Mouse (Mus musculus) midbrain, embryonic 12.5 days (tissue): ENCODE data around the gene Tbc1d10c. TPM values are rescaled to one million over a fixed set of nuclear protein-coding genes. Genes with fewer than 3 reads are reported as not detected.
A peak's percentile ranks its signal among the peaks of the same experiment; 100 is the strongest.

Source experiments
- ATAC-seq: fragments of 200-750 bp; cut with Nextera tagmentation; 2 replicates; pipeline ENCODE4 v1.8.0; 2017; ENCODE audit warnings: low read depth, moderate TSS enrichment, moderate library complexity; ENCODE audit not compliant: low FRiP score
- H3K27ac ChIP-seq: fragments of 300-500 bp; sonication (generic); replicated peaks from 2 replicates; pipeline ENCODE4 v1.5.1; 2016; ENCODE audit warnings: mild to moderate bottlenecking
- H3K27me3 ChIP-seq: fragments of 300-500 bp; sonication (generic); 2 replicates; pipeline ENCODE4 v1.6.1; 2016; ENCODE audit warnings: mild to moderate bottlenecking
- H3K36me3 ChIP-seq: fragments of 300-500 bp; sonication (generic); 2 replicates; pipeline ENCODE4 v1.6.1; 2016
- H3K4me1 ChIP-seq: fragments of 300-500 bp; sonication (generic); 2 replicates; pipeline ENCODE4 v1.6.1; 2016
- H3K4me2 ChIP-seq: fragments of 300-500 bp; sonication (generic); replicated peaks from 2 replicates; pipeline ENCODE4 v1.6.1; 2016; ENCODE audit warnings: mild to moderate bottlenecking, moderate library complexity
- H3K4me3 ChIP-seq: fragments of 300-500 bp; sonication (generic); 2 replicates; pipeline ENCODE4 v1.5.1; 2016; ENCODE audit warnings: mild to moderate bottlenecking
- H3K9ac ChIP-seq: fragments of 300-500 bp; sonication (generic); replicated peaks from 2 replicates; pipeline ENCODE4 v1.6.1; 2016; ENCODE audit warnings: mild to moderate bottlenecking, moderate library complexity
- H3K9me3 ChIP-seq: fragments of 300-500 bp; sonication (generic); 2 replicates; pipeline ENCODE4 v1.6.1; 2016; ENCODE audit warnings: mild to moderate bottlenecking
- WGBS: fragments of 180-500 bp; shearing (Covaris S2); methylation state at CpG from one replicate; pipeline ENCODE4 v1.1.7; 2016; 5-methylcytosine and 5-hydroxymethylcytosine counted together
- polyA plus RNA-seq: library from polyadenylated mRNA; unstranded; fragments of >200 nt; fragmentation: Nextera tagmentation; extraction: Ambion mirVana; gene quantifications from 2 replicates; pipeline ENCODE4 v1.2.1, GENCODE M21; 2016

Tbc1d10c gene
- polyA plus RNA-seq, 1 experiment from 2014 or later = 0.73 TPM

GRCm38 (mm10) chr19:4151898-4152297 lies 39.2 kb downstream of the Tbc1d10c start:
- peaks cover 41% of the 10 kb centered on the region for H3K36me3 ChIP-seq

GRCm38 (mm10) chr19:4151488-4151860 lies 39.6 kb downstream of the Tbc1d10c start:
- no peak for ATAC-seq
- no peak overlapping the region for H3K4me3 ChIP-seq
- no peaks in the 10 kb centered on the region for H3K27me3 ChIP-seq
- no peak overlapping the region for H3K9ac ChIP-seq
- no peaks in the 10 kb centered on the region for H3K9me3 ChIP-seq
- H3K4me2 ChIP-seq = no peak overlapping the region
- H3K36me3 ChIP-seq = peaks cover 37% of the 10 kb centered on the region
- no peak overlapping the region for H3K27ac ChIP-seq
- peaks cover 22% of the 10 kb centered on the region for H3K4me1 ChIP-seq
- 74% methylated on average over 5 of the region's 5 CpGs for WGBS

More at GRCm38 (mm10) chr19:4151898-4152297, 39.2 kb downstream of the Tbc1d10c start:
- H3K4me2 ChIP-seq = no peak overlapping the region
- WGBS = 93% methylated on average over 5 of the region's 5 CpGs
- no peaks in the 10 kb centered on the region for H3K9me3 ChIP-seq
- no peaks in the 10 kb centered on the region for H3K27me3 ChIP-seq
- H3K9ac ChIP-seq = no peak overlapping the region
- H3K27ac ChIP-seq = no peak overlapping the region
- peaks cover 22% of the 10 kb centered on the region for H3K4me1 ChIP-seq
- ATAC-seq = no peak
- no peak overlapping the region for H3K4me3 ChIP-seq

DNA sequence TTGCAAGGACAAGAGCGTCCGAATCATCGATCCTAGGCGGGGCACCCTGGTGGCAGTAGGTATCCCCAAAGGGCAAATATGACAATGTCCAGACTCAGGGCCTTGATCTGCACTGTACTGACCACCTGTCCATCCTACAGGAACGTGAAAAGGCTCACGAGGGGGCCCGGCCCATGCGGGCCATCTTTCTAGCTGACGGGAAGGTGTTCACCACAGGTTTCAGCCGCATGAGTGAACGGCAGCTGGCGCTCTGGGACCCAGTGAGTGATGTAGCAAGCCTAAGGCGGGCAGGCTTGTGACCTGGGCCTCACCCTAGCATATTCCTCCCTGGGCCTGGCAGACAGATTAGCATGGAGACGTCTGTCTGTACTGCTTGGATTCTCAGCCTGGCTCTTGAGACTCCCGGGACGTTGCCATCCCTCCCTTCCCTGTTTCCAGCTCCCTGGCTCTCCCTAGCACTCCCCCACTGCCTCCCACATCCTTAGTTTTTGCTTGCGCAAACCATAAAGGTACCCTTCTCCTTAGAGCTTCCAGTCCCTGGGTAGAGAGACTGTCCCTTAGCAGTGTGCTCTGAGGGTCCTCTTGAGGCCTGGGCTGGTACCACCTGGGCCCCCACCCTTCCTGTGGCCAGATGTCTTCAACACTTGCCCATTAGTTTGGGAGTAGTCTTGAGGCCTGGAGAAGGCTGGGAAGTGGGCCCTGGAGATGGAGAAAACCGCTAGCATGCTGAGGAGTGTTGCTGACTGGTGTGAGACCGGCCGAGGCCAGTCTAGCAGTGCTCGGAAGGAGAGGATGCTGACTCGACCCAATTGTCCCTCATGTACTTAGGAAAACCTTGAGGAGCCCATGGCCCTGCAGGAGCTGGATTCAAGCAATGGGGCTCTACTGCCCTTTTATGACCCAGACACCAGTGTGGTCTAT lies 40.3 kb downstream of the Tbc1d10c start:
- Histone ChIP-seq H3K9ac (no peak overlapping the region; the same call in 1 of the 2 replicates), H3K4me1 (peaks cover 22% of the 10 kb centered on the region), H3K36me3 (peaks cover 30% of the 10 kb centered on the region), H3K27ac (no peak overlapping the region), H3K4me2 (no peak overlapping the region), H3K4me3 (no peak overlapping the region), H3K27me3 (no peaks in the 10 kb centered on the region), H3K9me3 (no peaks in the 10 kb centered on the region)
- 90% methylated on average over 22 of the region's 22 CpGs for WGBS
- ATAC-seq = no peak

GRCm38 (mm10) chr19:4149764-4150461 lies 41.2 kb downstream of the Tbc1d10c start:
- Histone ChIP-seq H3K4me2 (peak overlapping the region; percentile 86), H3K9ac (peak overlapping the region; percentile 86), H3K4me3 (no peak overlapping the region), H3K9me3 (no peaks in the 10 kb centered on the region), H3K4me1 (peaks cover 22% of the 10 kb centered on the region), H3K36me3 (peaks cover 27% of the 10 kb centered on the region), H3K27ac (no peak overlapping the region), H3K27me3 (no peaks in the 10 kb centered on the region)
- no peak for ATAC-seq
- WGBS = 93% methylated on average over 17 of the region's 17 CpGs

DNA sequence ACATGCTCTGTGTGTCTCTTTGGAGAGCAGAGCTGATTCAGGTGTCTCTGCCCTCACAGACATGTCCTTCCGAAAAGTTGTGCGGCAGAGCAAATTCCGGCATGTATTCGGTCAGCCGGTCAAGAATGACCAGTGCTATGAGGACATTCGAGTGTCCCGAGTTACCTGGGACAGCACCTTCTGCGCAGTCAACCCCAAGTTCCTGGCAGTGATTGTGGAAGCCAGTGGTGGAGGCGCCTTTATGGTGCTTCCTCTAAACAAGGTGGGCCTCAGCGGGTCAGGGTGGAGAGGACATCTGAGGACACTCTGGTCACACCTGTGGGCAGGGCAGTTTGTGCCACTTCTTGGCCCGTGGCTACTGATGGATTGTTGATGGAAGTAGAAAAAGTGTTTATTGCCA lies 41.8 kb downstream of the Tbc1d10c start:
- Histone ChIP-seq H3K36me3 (peaks cover 27% of the 10 kb centered on the region), H3K27ac (no peak overlapping the region), H3K4me1 (peaks cover 22% of the 10 kb centered on the region), H3K9me3 (no peaks in the 10 kb centered on the region), H3K27me3 (no peaks in the 10 kb centered on the region), H3K4me3 (peak overlapping the region; percentile 85), H3K4me2 (peak overlapping the region; percentile 86), H3K9ac (peak overlapping the region; percentile 86)
- 91% methylated on average over 11 of the region's 11 CpGs for WGBS
- no peak for ATAC-seq

DNA sequence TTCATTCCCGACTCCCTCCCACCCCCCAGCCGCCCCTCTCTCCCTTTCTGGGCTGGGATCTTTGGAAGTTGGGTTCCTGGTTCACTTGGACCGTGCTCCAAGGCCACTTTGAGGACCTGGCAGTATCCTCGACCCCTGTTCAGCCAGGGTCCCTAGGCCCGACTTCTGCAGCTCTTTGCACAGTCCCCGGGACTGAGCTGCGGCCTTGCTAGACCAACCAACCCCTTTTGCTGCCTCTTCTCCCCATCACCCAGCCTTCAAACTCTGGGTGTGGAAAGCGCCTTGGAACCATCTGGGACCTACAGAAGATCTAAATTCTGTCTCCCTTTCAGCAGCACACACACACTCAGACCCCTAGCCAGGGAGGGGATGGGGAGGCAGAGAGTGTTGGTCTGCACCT lies 42.3 kb downstream of the Tbc1d10c start:
- 6% methylated on average over 7 of the region's 8 CpGs for WGBS
- Histone ChIP-seq H3K27ac (peak overlapping the region; percentile 47; the same call in 1 of the 2 replicates), H3K9me3 (no peaks in the 10 kb centered on the region), H3K4me1 (peaks cover 22% of the 10 kb centered on the region), H3K36me3 (peaks cover 25% of the 10 kb centered on the region), H3K9ac (peak overlapping the region; percentile 86), H3K27me3 (no peaks in the 10 kb centered on the region), H3K4me2 (peak overlapping the region; percentile 86), H3K4me3 (peak overlapping the region; percentile 85)
- ATAC-seq = no peak; the same call in 1 of the 2 replicates

DNA sequence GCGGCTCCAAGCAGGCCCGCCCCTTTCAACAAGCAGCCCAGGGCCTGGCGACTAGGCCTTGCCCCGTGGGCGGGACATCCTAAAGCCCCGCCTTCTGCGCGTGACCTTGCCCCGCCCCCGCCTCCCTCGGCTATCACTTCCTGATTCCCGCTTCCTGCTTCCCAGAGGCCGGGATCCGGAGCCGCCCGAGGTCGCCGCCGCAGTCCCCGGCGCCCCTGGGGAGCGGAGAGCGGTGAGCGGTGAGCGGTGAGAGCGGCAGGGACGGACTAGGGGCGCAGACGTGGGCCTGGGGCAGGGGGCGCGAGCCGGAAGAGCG lies 42.6 kb downstream of the Tbc1d10c start, which contains the start of gene Coro1b:
TSS of gene Coro1b (plus strand) at position 129 of the 316 bp plus-strand sequence.
- Histone ChIP-seq H3K4me2 (peak within 1 kb of the TSS; percentile 86), H3K4me1 (peaks cover 22% of the 10 kb centered on the region), H3K4me3 (peak within 1 kb of the TSS; percentile 85), H3K9me3 (no peaks in the 10 kb centered on the region), H3K36me3 (peaks cover 22% of the 10 kb centered on the region), H3K27me3 (no peaks in the 10 kb centered on the region), H3K9ac (peak within 1 kb of the TSS; percentile 86), H3K27ac (peak within 1 kb of the TSS; percentile 47)
- peak; percentile 96 for ATAC-seq
- under 1% methylated on average over 33 of the region's 33 CpGs for WGBS

DNA sequence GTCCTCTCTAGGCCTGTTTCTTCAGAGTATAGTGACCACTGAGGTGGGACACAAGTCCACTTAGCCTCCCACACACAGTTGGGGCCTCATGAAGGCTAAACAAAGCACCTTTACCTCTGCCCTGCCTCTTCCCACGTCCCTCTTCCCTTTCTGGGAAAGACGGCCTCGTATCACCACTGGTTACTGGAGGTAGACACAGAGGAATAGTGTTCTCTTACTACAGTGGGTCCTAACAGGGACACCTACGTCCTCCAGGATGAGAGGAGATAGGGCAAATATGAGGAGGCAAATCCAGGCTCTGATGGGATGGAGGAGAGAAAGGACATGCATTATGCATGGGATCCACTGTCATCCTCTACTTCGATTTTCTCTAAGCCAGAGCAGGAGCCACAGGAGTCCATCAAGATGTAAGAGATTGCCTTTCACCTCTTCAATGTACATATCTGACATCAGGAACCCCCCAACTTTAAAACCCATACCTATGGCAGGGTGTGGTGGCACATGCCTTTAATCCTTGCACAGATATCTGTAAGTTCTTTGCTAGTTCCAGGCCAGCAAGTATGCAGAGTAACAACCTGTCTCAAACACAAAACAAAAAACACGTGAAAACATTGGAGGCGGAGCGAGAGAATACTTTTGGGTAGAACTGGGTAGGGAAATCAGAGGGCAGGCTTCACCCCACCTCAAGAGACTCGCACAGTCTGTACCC lies 43.1 kb downstream of the Tbc1d10c start:
- peaks cover 17% of the 10 kb centered on the region for H3K36me3 ChIP-seq
- no peaks in the 10 kb centered on the region; the same call in 1 of the 2 replicates for H3K27me3 ChIP-seq
- H3K27ac ChIP-seq = peak overlapping the region; percentile 47
- peak overlapping the region; percentile 85 for H3K4me3 ChIP-seq
- H3K9me3 ChIP-seq = no peaks in the 10 kb centered on the region
- H3K4me2 ChIP-seq = peak overlapping the region; percentile 86
- WGBS = 29% methylated on average over 9 of the region's 9 CpGs
- peaks cover 22% of the 10 kb centered on the region for H3K4me1 ChIP-seq
- ATAC-seq = peak; percentile 38
- peak overlapping the region; percentile 86 for H3K9ac ChIP-seq

DNA sequence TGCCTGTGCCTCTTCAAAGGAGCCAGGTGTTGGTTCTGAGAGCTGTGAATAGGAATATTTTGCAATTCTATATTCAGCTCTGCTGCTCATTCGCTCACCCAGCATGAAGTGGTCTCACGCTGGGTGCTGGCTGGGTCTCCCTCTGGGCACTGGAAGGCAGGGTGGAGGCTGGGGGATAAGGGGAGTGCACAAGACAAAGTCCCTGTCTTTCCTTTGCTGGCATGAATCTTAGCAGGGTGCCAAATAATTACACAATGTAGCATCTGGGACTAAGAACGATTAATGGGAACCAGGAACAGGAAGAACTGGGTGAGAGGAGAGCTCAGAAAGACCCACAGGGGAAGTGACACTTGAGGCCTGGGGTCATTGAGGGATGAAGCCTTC lies 44.1 kb downstream of the Tbc1d10c start:
- 53% methylated on average over 3 of the region's 3 CpGs for WGBS

GRCm38 (mm10) chr19:4146366-4147021 lies 44.6 kb downstream of the Tbc1d10c start:
- no peak overlapping the region for H3K4me3 ChIP-seq
- no peaks in the 10 kb centered on the region; the same call in 1 of the 2 replicates for H3K27me3 ChIP-seq
- no peak overlapping the region for H3K27ac ChIP-seq
- no peak overlapping the region for H3K4me2 ChIP-seq
- WGBS = 61% methylated on average over 12 of the region's 12 CpGs
- no peaks in the 10 kb centered on the region for H3K9me3 ChIP-seq
- no peak overlapping the region for H3K9ac ChIP-seq
- ATAC-seq = no peak
- peaks cover 12% of the 10 kb centered on the region for H3K36me3 ChIP-seq
- peaks cover 22% of the 10 kb centered on the region for H3K4me1 ChIP-seq

More for the DNA sequence above, 44.1 kb downstream of the Tbc1d10c start:
- no peak overlapping the region for H3K9ac ChIP-seq
- H3K4me3 ChIP-seq = no peak overlapping the region
- no peaks in the 10 kb centered on the region; the same call in 1 of the 2 replicates for H3K27me3 ChIP-seq
- H3K4me2 ChIP-seq = no peak overlapping the region
- peaks cover 22% of the 10 kb centered on the region for H3K4me1 ChIP-seq
- H3K27ac ChIP-seq = no peak overlapping the region
- H3K36me3 ChIP-seq = peaks cover 12% of the 10 kb centered on the region
- no peaks in the 10 kb centered on the region for H3K9me3 ChIP-seq
- no peak for ATAC-seq

DNA sequence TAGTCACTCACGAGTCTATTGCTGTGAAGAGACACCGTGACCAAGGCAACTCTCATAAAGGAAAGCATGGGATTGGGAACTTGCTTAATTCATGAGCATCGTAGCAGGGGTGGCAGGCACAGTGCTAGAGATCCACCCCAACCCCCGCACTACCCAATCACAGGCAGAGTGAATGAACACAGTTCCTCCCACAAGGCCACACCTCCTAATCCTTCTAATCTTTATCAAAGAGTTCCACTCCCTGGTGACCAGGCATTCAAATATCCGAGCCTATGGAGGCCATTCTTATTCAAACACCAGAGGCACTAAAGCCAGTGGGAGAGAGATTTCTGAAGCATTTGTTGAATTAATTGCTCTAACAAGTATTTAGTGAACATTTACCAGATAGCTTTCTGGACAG lies 45.1 kb downstream of the Tbc1d10c start:
- no peak for ATAC-seq
- peaks cover 7% of the 10 kb centered on the region for H3K36me3 ChIP-seq
- WGBS = 81% methylated on average over 5 of the region's 5 CpGs
- H3K4me3 ChIP-seq = no peak overlapping the region
- no peak overlapping the region for H3K27ac ChIP-seq
- no peaks in the 10 kb centered on the region; the same call in 1 of the 2 replicates for H3K27me3 ChIP-seq
- H3K9me3 ChIP-seq = no peaks in the 10 kb centered on the region
- H3K4me2 ChIP-seq = no peak overlapping the region
- no peak overlapping the region for H3K9ac ChIP-seq
- peaks cover 22% of the 10 kb centered on the region for H3K4me1 ChIP-seq
